Mouse (Mus musculus) ovary, adult 2 months (tissue): ENCODE results near the gene Sel1l. TPM values are rescaled to one million over a fixed set of nuclear protein-coding genes. Genes with fewer than 3 reads are reported as not detected.

ENCODE experiments used
- polyA plus RNA-seq: library from polyadenylated mRNA; depleted of rRNA; stranded (reverse); fragments of >200 nt; gene quantifications from 2 replicates; pipeline ENCODE4 v1.2.3, GENCODE M21; 2012; rRNA removed

The Sel1l gene
- polyA plus RNA-seq: 78.8 and 126 TPM in 2 replicates

GRCm38 (mm10) chr12:91849045-91849467 lies at the start of gene Sel1l:
Sel1l (minus strand) TSS chr12:91849157.

GRCm38 (mm10) chr12:91787959-91788437 lies 61.0 kb downstream of the Sel1l start, which contains the start of gene Ston2:
Ston2 (minus strand) TSS chr12:91788387.

Other genes starting within 250 kb of the Sel1l start
- 38.0 and 51.5 TPM in 2 replicates for gene Ston2, start 60.8 kb downstream of the Sel1l start, polyA plus RNA-seq